Mouse (Mus musculus) kidney, embryonic 16.5 days (tissue): ENCODE data around the gene Bcam. TPM values are rescaled to one million over a fixed set of nuclear protein-coding genes. Genes with fewer than 3 reads are reported as not detected.

ENCODE experiments used
- ATAC-seq: fragments of 200-750 bp; cut with Nextera tagmentation; 2 replicates; pipeline ENCODE4 v1.8.0; 2017; ENCODE audit warnings: moderate TSS enrichment; ENCODE audit not compliant: low FRiP score, low TSS enrichment
- H3K27ac ChIP-seq: fragments of 300-500 bp; sonication (generic); 2 replicates; pipeline ENCODE4 v1.5.1; 2014; ENCODE audit warnings: low read length
- H3K27me3 ChIP-seq: fragments of 300-500 bp; sonication (generic); 2 replicates; pipeline ENCODE4 v1.6.1; 2014; ENCODE audit warnings: low read length, control low read depth, mixed read lengths; ENCODE audit not compliant: insufficient read depth
- H3K36me3 ChIP-seq: fragments of 300-500 bp; sonication (generic); 2 replicates; pipeline ENCODE4 v1.6.1; 2014; ENCODE audit warnings: low read length, control low read depth, mixed read lengths; ENCODE audit not compliant: insufficient read depth
- H3K4me1 ChIP-seq: fragments of 300-500 bp; sonication (generic); 2 replicates; pipeline ENCODE4 v1.6.1; 2014; ENCODE audit warnings: low read length, control low read depth, mixed read lengths; ENCODE audit not compliant: insufficient read depth
- H3K4me2 ChIP-seq: fragments of 300-500 bp; sonication (generic); replicated peaks from 2 replicates; pipeline ENCODE4 v1.6.1; 2014; ENCODE audit warnings: low read depth, low read length
- H3K4me3 ChIP-seq: fragments of 300-500 bp; sonication (generic); 2 replicates; pipeline ENCODE4 v1.5.1; 2014; ENCODE audit warnings: mild to moderate bottlenecking, low read length
- H3K9ac ChIP-seq: fragments of 300-500 bp; sonication (generic); replicated peaks from 2 replicates; pipeline ENCODE4 v1.6.1; 2014; ENCODE audit warnings: low read length
- H3K9me3 ChIP-seq: fragments of 300-500 bp; sonication (generic); 2 replicates; pipeline ENCODE4 v1.6.1; 2016; ENCODE audit warnings: low read length, control low read depth
- WGBS: fragments of 180-500 bp; shearing (Covaris S2); extraction: QIAGEN DNeasy Blood & Tissue Kit; methylation state at CpG from one replicate; pipeline ENCODE4 v1.1.7; 2014; 5-methylcytosine and 5-hydroxymethylcytosine counted together
- polyA plus RNA-seq: library from polyadenylated mRNA; unstranded; fragments of >200 nt; fragmentation: Nextera tagmentation; extraction: Ambion mirVana; gene quantifications from 2 replicates; pipeline ENCODE4 v1.2.1, GENCODE M21; 2015

Bcam gene
- polyA plus RNA-seq, 1 experiment from 2014 or later, result 309 TPM

GRCm38 (mm10) chr7:19716822-19717221 lies 54.0 kb downstream of the Bcam start:
- H3K4me3 ChIP-seq, result no peak overlapping the region
- peaks cover 58% of the 10 kb centered on the region for H3K36me3 ChIP-seq
- 0 out of 2 replicates have a peak overlapping the region, but pooled peaks have one; percentile 52 for H3K9ac ChIP-seq
- H3K27me3 ChIP-seq, result no peaks in the 10 kb centered on the region
- no peak for ATAC-seq
- peaks cover 22% of the 10 kb centered on the region for H3K4me1 ChIP-seq
- peak overlapping the region; percentile 83; the same call in 1 of the 2 replicates for H3K27ac ChIP-seq
- 91% methylated on average over 2 of the region's 2 CpGs for WGBS
- peak overlapping the region; percentile 72; the same call in 1 of the 2 replicates for H3K4me2 ChIP-seq
- H3K9me3 ChIP-seq, result peaks cover 12% of the 10 kb centered on the region

- Histone ChIP-seq H3K4me1 (peaks cover 22% of the 10 kb centered on the region), H3K9ac (peak overlapping the region; percentile 52), H3K27me3 (no peaks in the 10 kb centered on the region), H3K4me3 (peak overlapping the region; percentile 81), H3K27ac (peak overlapping the region; percentile 83), H3K36me3 (peaks cover 58% of the 10 kb centered on the region), H3K4me2 (peak overlapping the region; percentile 72), H3K9me3 (peaks cover 7% of the 10 kb centered on the region)
- no peak for ATAC-seq
- 6% methylated on average over 18 of the region's 18 CpGs for WGBS
Measured at GRCm38 (mm10) chr7:19716055-19716682, 54.6 kb downstream of the Bcam start.

GRCm38 (mm10) chr7:19715239-19716054 lies 55.4 kb downstream of the Bcam start, which contains the start of gene Tomm40:
Tomm40 (minus strand) TSS chr7:19715438.
- under 1% methylated on average over 59 of the region's 59 CpGs for WGBS
- Histone ChIP-seq H3K4me1 (peaks cover 22% of the 10 kb centered on the region), H3K9me3 (peaks cover under 1% of the 10 kb centered on the region), H3K4me3 (peak within 1 kb of the TSS; percentile 81), H3K4me2 (peak within 1 kb of the TSS; percentile 79), H3K36me3 (peaks cover 56% of the 10 kb centered on the region), H3K27me3 (no peaks in the 10 kb centered on the region), H3K9ac (peak within 1 kb of the TSS; percentile 95), H3K27ac (peak within 1 kb of the TSS; percentile 83)
- ATAC-seq, result peak; percentile 100

- peak overlapping the region; percentile 95 for H3K9ac ChIP-seq
- peaks cover 55% of the 10 kb centered on the region for H3K36me3 ChIP-seq
- H3K4me3 ChIP-seq, result peak overlapping the region; percentile 81
Measured at GRCm38 (mm10) chr7:19714836-19715235, 56.0 kb downstream of the Bcam start.

GRCm38 (mm10) chr7:19713598-19713997 lies 57.2 kb downstream of the Bcam start:
- H3K9ac ChIP-seq, result no peak overlapping the region
- no peaks in the 10 kb centered on the region for H3K27me3 ChIP-seq
- no peak overlapping the region for H3K4me2 ChIP-seq
- H3K36me3 ChIP-seq, result peaks cover 58% of the 10 kb centered on the region
- H3K4me1 ChIP-seq, result peaks cover 22% of the 10 kb centered on the region
- H3K27ac ChIP-seq, result no peak overlapping the region
- H3K9me3 ChIP-seq, result no peaks in the 10 kb centered on the region
- 81% methylated on average over 9 of the region's 9 CpGs for WGBS
- no peak overlapping the region for H3K4me3 ChIP-seq
- ATAC-seq, result no peak

More at GRCm38 (mm10) chr7:19714836-19715235, 56.0 kb downstream of the Bcam start:
- under 1% methylated on average over 39 of the region's 39 CpGs for WGBS
- peak overlapping the region; percentile 79 for H3K4me2 ChIP-seq
- no peaks in the 10 kb centered on the region for H3K27me3 ChIP-seq
- H3K27ac ChIP-seq, result peak overlapping the region; percentile 64
- peaks cover 22% of the 10 kb centered on the region for H3K4me1 ChIP-seq
- H3K9me3 ChIP-seq, result no peaks in the 10 kb centered on the region
- no peak for ATAC-seq

- Histone ChIP-seq H3K4me3 (no peak overlapping the region), H3K27me3 (no peaks in the 10 kb centered on the region), H3K9me3 (no peaks in the 10 kb centered on the region), H3K4me2 (no peak overlapping the region), H3K36me3 (peaks cover 57% of the 10 kb centered on the region), H3K4me1 (peaks cover 22% of the 10 kb centered on the region), H3K27ac (no peak overlapping the region), H3K9ac (no peak overlapping the region)
- ATAC-seq, result no peak
- 49% methylated on average over 4 of the region's 4 CpGs for WGBS
Measured at GRCm38 (mm10) chr7:19713196-19713595, 57.6 kb downstream of the Bcam start.

GRCm38 (mm10) chr7:19712414-19712813 lies 58.4 kb downstream of the Bcam start:
- H3K9ac ChIP-seq, result no peak overlapping the region
- no peaks in the 10 kb centered on the region for H3K9me3 ChIP-seq
- no peak for ATAC-seq
- WGBS, result 84% methylated on average over 4 of the region's 4 CpGs
- H3K4me1 ChIP-seq, result peaks cover 22% of the 10 kb centered on the region
- H3K27me3 ChIP-seq, result no peaks in the 10 kb centered on the region
- no peak overlapping the region for H3K4me2 ChIP-seq
- no peak overlapping the region for H3K27ac ChIP-seq
- H3K4me3 ChIP-seq, result no peak overlapping the region
- peaks cover 62% of the 10 kb centered on the region for H3K36me3 ChIP-seq

- Histone ChIP-seq H3K27me3 (no peaks in the 10 kb centered on the region), H3K9ac (no peak overlapping the region), H3K36me3 (peaks cover 65% of the 10 kb centered on the region), H3K4me1 (peaks cover 14% of the 10 kb centered on the region), H3K4me2 (no peak overlapping the region), H3K4me3 (no peak overlapping the region), H3K9me3 (no peaks in the 10 kb centered on the region), H3K27ac (no peak overlapping the region)
- ATAC-seq, result no peak
- WGBS, result 86% methylated on average over 10 of the region's 10 CpGs
Measured at GRCm38 (mm10) chr7:19710650-19711049, 60.2 kb downstream of the Bcam start.
